Mouse (Mus musculus) CD4-positive, CD25-positive, alpha-beta regulatory T cell, adult 4 months (primary cell): ENCODE data around the gene Cacna2d3. TPM values are rescaled to one million over a fixed set of nuclear protein-coding genes. Genes with fewer than 3 reads are reported as not detected.

Source experiments
- ATAC-seq: one replicate; pipeline ENCODE4 v1.8.0; 2017
- polyA plus RNA-seq, 2 experiments: library from polyadenylated mRNA; unstranded; fragments of 100-300 nt; shearing (Covaris generic); gene quantifications; one replicate each; pipeline ENCODE4 v1.2.1; 2017

The Cacna2d3 gene
- not detected for polyA plus RNA-seq

DNA sequence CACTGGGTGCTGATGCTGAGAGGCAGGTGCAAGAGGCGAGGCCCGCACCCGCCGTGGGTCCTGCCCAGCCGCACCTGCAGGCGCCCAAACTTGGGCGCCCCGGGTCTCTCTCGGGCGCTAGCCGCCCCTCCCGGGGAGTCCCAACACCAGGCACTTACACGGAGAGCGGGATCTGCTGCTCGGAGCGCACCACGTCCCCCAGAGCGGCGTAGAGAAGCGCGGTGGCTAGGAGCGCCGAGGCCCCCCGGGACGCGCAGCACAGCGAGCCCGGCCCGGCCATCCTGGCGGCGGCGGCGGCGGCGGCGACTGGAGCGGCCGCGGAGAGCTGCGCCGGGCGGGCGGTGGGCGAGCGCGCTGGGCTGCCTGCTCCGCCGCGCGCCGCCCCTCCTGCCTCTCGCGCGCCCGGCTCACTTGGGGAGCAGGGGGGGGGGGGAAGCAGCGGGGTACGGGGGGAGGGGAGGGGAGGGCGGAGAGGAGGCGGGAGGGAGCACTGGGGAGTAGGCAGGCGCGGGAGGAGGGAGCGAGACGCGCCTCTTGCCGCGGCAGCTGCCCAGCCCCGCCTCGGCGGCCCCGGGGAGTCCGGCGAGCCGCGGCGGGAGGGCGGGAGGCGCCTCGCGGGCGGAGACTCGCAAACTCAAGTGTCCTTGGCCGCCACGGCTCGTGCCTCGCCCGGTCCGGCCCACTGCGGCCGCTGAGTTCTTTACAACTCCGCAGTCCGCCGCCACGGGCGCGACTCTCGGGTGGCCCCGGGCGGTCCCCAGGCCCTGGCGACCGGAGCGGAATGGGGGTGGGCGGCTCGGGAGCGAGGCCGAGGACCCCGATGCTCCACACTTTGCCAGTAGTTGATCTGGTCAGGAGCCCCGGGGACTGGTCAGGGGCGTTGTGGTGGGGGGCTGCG, at the start of gene Cacna2d3:
TSS of gene Cacna2d3 (minus strand) at position 377 of the 898 bp plus-strand sequence.
- ATAC-seq = no peak

- ATAC-seq = no peak
These were observed 47.8 kb upstream of the Cacna2d3 start for GRCm38 (mm10) chr14:29769486-29769885.

GRCm38 (mm10) chr14:29752876-29753275, 31.2 kb upstream of the Cacna2d3 start:
- ATAC-seq = no peak

DNA sequence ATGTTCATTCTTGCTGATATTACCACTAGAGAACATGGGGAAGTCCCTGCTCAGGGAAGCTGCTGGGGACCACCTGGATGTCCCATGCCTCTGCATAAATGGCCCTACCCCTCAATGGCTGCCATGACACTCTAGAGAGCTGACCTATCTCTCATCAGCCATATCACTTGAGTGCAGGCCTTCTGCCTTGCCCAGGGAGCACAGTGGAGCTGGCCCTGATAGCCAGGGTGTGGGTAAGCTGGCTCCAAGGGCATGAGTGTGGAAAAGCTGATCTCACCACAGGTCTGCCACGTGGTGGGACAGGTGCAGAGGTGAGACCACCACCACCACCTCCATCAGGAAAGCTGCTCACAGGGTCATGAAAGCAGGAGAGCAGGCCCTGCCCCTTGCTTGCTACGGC, 17.1 kb upstream of the Cacna2d3 start:
- ATAC-seq = no peak

- ATAC-seq = no peak
These were observed 8.6 kb upstream of the Cacna2d3 start for GRCm38 (mm10) chr14:29730256-29730655.

- ATAC-seq = no peak
These were observed 7.3 kb upstream of the Cacna2d3 start for GRCm38 (mm10) chr14:29729009-29729408.

GRCm38 (mm10) chr14:29727596-29727995, 5.9 kb upstream of the Cacna2d3 start:
- ATAC-seq = no peak

DNA sequence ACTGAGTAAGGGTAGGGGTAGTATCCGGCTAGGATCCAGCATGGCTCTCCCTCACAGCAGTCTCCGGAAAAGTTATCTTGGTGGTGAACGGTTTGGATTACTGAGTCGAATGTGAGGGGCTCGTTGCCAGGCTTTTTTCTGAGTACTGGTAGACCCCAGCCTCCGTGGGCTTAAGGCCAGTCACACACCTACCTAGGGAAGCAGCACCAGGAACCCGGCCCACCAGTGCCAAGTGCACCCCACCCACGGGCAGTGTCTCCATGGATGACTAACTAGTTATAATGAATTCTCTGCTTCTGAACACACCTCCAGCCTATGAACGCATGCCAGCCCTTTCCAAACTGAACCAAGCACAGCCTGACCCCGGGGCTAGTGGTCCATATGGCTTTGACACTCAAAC, 1.6 kb upstream of the Cacna2d3 start:
- ATAC-seq = no peak

GRCm38 (mm10) chr14:29722386-29723221, 940 bp upstream of the Cacna2d3 start:
- no peak for ATAC-seq

DNA sequence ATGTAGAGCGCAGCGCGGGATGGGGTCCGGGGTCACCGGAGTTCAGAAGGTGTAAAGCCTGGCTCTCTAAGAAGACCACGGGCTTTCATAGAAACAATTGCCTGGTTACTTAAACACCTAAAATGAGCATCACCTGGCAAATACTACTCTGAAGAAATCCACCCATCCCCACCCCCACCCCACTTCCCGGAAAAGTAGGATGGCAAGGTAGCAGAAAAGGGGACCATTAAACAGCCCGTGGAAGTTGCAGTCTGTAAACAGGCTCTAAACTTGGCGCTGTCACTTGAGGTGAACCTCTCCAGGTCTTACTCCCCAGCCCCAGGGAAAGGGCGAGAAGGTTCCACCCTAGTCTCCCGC, 555 bp downstream of the Cacna2d3 start:
- ATAC-seq = no peak

DNA sequence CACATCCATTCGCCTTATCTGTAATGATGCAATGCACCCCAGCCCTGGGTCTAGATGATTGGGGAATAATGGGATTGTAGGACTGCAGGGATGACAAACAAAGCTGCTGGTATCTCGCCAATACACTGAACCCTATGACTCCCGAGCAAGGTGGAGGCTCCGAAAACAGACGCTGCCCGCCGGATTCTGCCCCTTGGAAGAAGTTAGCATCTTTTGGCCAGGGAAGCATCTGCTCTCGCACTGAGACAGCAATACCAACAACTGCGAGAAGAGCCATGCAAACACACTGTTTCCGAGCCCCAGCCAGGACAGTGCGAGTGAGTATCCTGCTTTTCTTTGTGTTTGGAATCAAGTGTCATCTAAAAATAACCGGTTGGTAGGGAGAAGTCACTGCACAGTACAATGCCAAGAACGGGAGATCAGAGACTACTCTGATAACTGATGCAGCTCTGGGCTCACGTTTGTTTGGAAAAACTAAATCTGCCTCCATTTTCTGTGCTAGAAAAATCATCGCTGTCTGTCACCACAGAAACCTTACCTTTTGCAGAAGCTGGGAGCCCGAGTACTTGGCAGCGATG, 1.2 kb downstream of the Cacna2d3 start:
- ATAC-seq = no peak

- no peak for ATAC-seq
These were observed 9.0 kb downstream of the Cacna2d3 start for GRCm38 (mm10) chr14:29712621-29713020.

DNA sequence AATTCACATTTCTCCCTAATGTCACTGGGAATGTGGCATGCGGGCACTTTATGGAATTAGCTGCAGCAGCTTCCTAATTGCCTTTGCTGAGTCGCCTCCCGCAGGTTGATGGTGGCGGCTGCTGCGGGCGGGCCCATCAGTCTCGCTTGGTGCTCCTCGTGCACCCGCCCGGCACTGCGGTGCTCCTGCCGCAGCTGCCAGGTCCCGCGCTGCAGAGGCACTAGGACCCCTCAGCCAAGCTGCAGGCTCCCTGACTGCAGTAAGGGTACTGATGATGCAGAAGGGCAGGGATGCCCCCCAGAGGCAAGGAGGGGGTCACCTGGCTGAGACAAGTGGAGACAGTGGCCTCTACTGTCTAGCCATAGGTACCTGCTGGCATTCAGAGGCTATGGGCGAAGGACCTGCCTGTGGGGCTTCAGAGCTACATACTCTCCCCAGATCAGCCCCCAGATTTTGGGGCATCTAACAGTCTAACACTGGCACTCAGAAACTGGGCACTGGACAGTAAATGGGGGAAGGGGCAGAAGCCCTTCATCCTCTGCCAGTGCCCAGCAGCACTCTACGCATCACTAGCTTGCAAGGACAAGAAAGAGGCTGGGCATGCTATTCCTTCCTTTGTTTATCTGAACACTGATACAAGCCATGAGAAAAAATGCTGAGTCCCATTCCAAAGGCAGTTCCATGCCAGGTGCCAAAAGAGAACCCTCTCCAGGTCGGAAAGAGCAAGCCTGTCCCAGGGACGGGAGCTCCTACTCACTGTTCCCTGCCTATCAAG, 13.9 kb downstream of the Cacna2d3 start:
- ATAC-seq = no peak

DNA sequence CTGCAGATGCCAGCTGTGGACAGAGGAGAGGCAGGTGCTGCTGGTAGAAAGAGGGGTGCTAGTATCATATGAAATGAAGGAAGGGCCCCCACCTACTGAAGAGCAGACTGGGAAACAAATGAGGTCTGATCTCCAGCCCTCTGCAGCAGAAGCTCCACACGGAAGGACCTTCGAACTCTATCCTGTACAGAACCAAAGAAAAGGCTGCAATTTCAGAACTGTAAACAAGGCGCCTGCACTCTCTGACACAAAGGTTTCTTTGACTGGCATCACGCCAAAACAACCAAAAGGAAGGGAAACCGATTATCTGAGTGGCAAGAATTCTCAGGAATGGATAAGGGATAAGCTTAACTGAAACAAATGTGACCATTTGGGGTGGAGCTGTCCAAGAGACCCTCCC, 18.9 kb downstream of the Cacna2d3 start:
- ATAC-seq = no peak

- ATAC-seq = no peak
These were observed 25.5 kb downstream of the Cacna2d3 start for GRCm38 (mm10) chr14:29696131-29696530.

- ATAC-seq = no peak
These were observed 49.1 kb downstream of the Cacna2d3 start for GRCm38 (mm10) chr14:29672436-29673050.

- ATAC-seq = no peak
These were observed 51.8 kb downstream of the Cacna2d3 start for GRCm38 (mm10) chr14:29669826-29670225.

DNA sequence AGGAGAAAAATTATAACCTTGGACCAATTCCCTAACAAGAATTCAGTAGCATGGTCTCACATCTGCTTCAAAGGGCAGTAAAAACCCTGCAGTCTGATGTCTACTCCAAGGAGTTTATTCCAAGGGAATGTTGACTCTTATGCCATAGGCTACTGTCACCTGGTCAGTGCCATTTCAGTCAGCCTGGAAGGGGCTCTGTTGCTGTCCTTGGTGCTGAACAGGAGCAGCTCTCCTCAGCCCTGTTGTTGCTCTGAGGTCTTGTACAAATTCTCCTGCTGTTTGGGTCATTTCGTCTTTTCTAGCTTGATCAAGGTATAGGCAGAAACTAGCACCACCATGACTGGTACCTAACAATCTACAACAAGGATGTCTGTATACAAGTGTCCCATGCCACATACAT, 64.7 kb downstream of the Cacna2d3 start:
- ATAC-seq = no peak

DNA sequence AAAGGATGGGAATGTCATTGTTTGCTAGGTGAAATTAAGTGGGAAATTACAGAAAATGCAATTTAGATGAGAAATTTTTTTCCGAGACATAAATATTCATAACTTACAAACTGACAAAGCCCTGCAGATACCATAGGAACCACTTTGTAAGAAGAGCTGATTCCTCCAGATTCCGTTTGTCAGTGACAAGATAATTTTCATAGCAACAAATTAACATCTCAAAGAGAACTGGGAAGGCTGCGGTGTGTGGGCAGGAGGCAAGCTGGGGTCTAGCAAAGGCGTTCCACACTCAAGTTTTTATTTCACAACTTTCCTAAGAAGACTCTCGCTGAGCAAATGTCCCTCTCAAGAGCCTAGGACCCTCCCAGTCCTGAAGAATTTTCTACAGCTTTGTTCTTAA, 71.1 kb downstream of the Cacna2d3 start:
- no peak for ATAC-seq

DNA sequence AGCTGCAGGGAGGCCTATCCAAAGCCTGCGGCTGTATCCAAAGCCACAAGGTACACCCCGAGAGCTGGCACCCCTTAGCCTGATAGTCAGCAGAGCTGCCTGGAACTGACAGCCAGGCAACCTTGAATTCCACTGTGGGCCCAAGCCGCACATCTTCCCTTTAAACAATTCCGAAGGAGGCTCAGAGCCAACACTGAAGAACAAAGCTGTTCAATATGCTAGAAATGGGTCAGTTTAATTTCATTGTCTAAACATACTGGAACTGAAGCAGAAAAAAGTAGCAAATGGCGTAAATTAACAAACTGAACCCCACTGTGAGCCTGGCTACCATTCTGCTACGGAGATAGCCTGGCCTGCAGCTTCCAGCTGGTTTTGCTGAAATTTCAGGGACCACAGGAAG, 72.9 kb downstream of the Cacna2d3 start:
- no peak for ATAC-seq

DNA sequence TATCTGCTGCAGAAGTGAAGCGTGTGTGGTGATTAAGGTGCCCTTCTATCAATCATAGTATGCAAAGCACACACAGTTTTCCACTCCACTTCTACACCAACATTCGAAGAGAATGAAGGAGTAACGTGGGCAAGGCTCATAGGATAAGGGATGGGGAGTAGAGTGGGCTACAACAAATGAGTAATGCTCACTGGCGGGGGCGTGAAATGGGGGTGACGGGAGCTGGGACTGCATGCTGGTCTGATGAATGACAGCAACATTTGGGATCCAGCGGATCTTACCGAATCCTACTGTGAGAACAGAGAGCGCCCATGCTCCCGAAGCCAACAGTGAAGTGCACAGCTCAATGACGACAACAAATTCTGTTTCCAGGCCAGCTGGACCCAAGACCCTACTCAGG, 76.2 kb downstream of the Cacna2d3 start:
- no peak for ATAC-seq

DNA sequence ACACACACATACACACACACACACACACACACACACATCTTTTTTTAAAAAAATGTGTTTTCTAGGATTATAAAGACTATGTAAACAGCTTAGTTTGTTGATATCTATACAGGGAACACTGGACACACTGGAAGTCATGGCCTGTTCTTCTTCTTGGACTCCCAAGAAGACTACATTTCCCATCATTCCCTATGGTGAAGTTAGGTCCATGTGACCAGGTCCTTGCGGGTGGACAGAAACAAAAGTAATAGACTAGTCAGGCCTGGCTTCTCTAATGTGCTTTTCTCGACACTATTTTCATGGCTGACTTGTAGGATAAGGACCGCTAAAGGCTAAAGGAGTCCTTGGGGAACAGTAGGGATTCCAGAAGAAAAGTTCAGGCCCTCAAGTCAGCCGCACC, 78.4 kb downstream of the Cacna2d3 start:
- ATAC-seq = no peak
